ENCODE assay signal across 8 mouse cellular contexts in the genomic region with DNA sequence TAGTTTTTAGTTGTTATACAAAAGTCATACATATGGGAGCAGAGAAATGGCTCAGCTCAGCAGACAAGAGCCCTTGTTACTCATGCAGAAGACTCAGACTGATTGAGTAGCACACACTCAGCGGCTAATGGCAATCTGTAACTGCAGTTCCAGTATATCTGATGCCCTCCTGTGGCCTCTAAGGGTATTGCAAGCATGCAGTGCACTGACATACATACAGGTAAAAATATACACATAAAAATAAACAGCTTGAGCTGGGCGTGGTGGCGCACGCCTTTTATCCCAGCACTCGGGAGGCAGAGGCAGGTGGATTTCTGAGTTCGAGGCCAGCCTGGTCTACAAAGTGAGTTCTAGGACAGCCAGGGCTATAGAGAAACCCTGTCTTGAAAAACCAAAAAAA. TPM values are rescaled to one million over a fixed set of nuclear protein-coding genes. Genes with fewer than 3 reads are reported as not detected.
A peak's percentile ranks its signal among the peaks of the same experiment; 100 is the strongest.
DNase-seq lines count a peak whose midpoint lies in the region; ATAC-seq and TF ChIP-seq lines count a peak whose summit lies in the region.
"Not testable (repeated sequence)": the region's sequence is repeated elsewhere in the genome, so short reads cannot be mapped to it uniquely, and the experiment has no call there.

No protein-coding gene starts in this region.

- DNase-seq in 416B (ENCODE audit: low read depth) (peak; percentile 85), R1 (ENCODE audit: low read depth, low spot score) (peak; percentile 88)
- peak; percentile 30 for DNase-seq in gastrocnemius, adult 2 months
- DNase-seq in kidney, postnatal 0 days (ENCODE audit: low spot score), result peak; percentile 45
- peak; percentile 65 for DNase-seq in lung, embryonic 14.5 days
- DNase-seq in natural killer cell, adult 2 months (ENCODE audit: low spot score in 2 of 2), result peak; percentile 40 to 64
- DNase-seq in testis, postnatal 10 days (ENCODE audit: low spot score), result peak; percentile 62

- peak; percentile 79 for ATAC-seq in common myeloid progenitor, adult 5-6 weeks (replicated peaks; ENCODE audit: low read depth, poor library complexity, severe bottlenecking)
- ATAC-seq in kidney, postnatal 0 days (replicated peaks; ENCODE audit: low FRiP score, low read depth); lung, embryonic 14.5 days (ENCODE audit: insufficient read depth): not testable (repeated sequence)

- H3K27me3 ChIP-seq in kidney, postnatal 0 days (ENCODE audit: insufficient read depth, low read length); lung, embryonic 14.5 days (ENCODE audit: insufficient read depth, low read length): not testable (repeated sequence)

- H3K36me3 ChIP-seq in kidney, postnatal 0 days (ENCODE audit: insufficient read depth, low read length); lung, embryonic 14.5 days (ENCODE audit: insufficient read depth): not testable (repeated sequence)

- not testable (repeated sequence) for H3K4me3 ChIP-seq in gastrocnemius, adult 2 months; kidney, postnatal 0 days (replicated peaks; ENCODE audit: low read depth, low read length); lung, embryonic 14.5 days (ENCODE audit: low read depth, low read length)

- intact Hi-C loops in gastrocnemius, adult 2 months (cut with DNase I), result not testable (repeated sequence)

- H3K4me2 ChIP-seq in kidney, postnatal 0 days (ENCODE audit: low read length); lung, embryonic 14.5 days: not testable (repeated sequence)

- not testable (repeated sequence) for H3K27ac ChIP-seq in gastrocnemius, adult 2 months; kidney, postnatal 0 days; lung, embryonic 14.5 days (ENCODE audit: low read depth)

- not testable (repeated sequence) for H3K9me3 ChIP-seq in kidney, postnatal 0 days (replicated peaks; ENCODE audit: low read length); lung, embryonic 14.5 days (ENCODE audit: low read depth, low read length)

- not testable (repeated sequence) for H3K9ac ChIP-seq in kidney, postnatal 0 days (ENCODE audit: low read depth, low read length); lung, embryonic 14.5 days

- WGBS in kidney, postnatal 0 days, result 74% methylated on average over 6 of the region's 6 CpGs
- WGBS in lung, embryonic 14.5 days, result 63% methylated on average over 6 of the region's 6 CpGs

- TF ChIP-seq CTCF in gastrocnemius, adult 2 months (IDR thresholded peaks at IDR 0.05), result peak; percentile 61
- peak; percentile 60 for TF ChIP-seq CTCF in kidney, postnatal 0 days (IDR thresholded peaks at IDR 0.05; ENCODE audit: low read depth)
- TF ChIP-seq CTCF in lung, embryonic 14.5 days (IDR thresholded peaks at IDR 0.05; ENCODE audit: low read depth), result peak; percentile 60

- H3K4me1 ChIP-seq in kidney, postnatal 0 days (replicated peaks; ENCODE audit: insufficient read depth, low read length); lung, embryonic 14.5 days (ENCODE audit: insufficient read depth): not testable (repeated sequence)

RNA-seq across cellular contexts. Expression of gene Osbpl11, which starts 18.6 kb away (rescaled TPM):
- total RNA-seq in common myeloid progenitor, adult 5-6 weeks (2017), result 11.6 and 17.8 TPM in 2 replicates
- 10 to 100 TPM; 15.5 to 15.6 TPM for total RNA-seq in gastrocnemius, adult 2 months (2021)
- 16.9 and 17.8 TPM in 2 replicates for polyA plus RNA-seq in kidney, postnatal 0 days (2015; fragmentation: Nextera tagmentation; extraction: Ambion mirVana)
- 20.6 and 25.2 TPM in 2 replicates for polyA plus RNA-seq in lung, embryonic 14.5 days (2014; fragmentation: Nextera tagmentation; extraction: Ambion mirVana)

Comparison
In these comparisons a context has a peak if more than half of its experiments do, and no peak if none do; other contexts are left out.
1. DNase-seq: peak in every context shown above with its lines; median percentile 88 in R1; 85 in 416B; 65 in lung, embryonic 14.5 days; 62 in testis, postnatal 10 days; 52 in natural killer cell, adult 2 months; 45 in kidney, postnatal 0 days; 30 in gastrocnemius, adult 2 months.